Mouse (Mus musculus) hematopoietic stem cell, adult 5-6 weeks (primary cell): ENCODE data around the gene Lrrn4. TPM values are rescaled to one million over a fixed set of nuclear protein-coding genes. Genes with fewer than 3 reads are reported as not detected.

Experiments used
- ATAC-seq, 2 experiments: fragments of 125-278 bp in 1 of 2; replicated peaks in 1 of 2; 2 replicates each; pipeline ENCODE4 v1.8.0; 2016 to 2017; ENCODE audit warnings: inconsistent platforms in 2 of 2, mild to moderate bottlenecking in 2 of 2, moderate number of reproducible peaks in 2 of 2, low read depth in 1 of 2, moderate TSS enrichment in 1 of 2; ENCODE audit not compliant: low FRiP score in 2 of 2, poor library complexity in 2 of 2, severe bottlenecking in 2 of 2, insufficient read depth in 1 of 2, low TSS enrichment in 1 of 2
- total RNA-seq: library from RNA; stranded (forward); fragments of 172-1452, 232-1000 nt; gene quantifications from 2 replicates; pipeline ENCODE4 v1.2.3, GENCODE M21; 2017

Gene Lrrn4
- total RNA-seq = 5.1 and 5.4 TPM in 2 replicates

DNA sequence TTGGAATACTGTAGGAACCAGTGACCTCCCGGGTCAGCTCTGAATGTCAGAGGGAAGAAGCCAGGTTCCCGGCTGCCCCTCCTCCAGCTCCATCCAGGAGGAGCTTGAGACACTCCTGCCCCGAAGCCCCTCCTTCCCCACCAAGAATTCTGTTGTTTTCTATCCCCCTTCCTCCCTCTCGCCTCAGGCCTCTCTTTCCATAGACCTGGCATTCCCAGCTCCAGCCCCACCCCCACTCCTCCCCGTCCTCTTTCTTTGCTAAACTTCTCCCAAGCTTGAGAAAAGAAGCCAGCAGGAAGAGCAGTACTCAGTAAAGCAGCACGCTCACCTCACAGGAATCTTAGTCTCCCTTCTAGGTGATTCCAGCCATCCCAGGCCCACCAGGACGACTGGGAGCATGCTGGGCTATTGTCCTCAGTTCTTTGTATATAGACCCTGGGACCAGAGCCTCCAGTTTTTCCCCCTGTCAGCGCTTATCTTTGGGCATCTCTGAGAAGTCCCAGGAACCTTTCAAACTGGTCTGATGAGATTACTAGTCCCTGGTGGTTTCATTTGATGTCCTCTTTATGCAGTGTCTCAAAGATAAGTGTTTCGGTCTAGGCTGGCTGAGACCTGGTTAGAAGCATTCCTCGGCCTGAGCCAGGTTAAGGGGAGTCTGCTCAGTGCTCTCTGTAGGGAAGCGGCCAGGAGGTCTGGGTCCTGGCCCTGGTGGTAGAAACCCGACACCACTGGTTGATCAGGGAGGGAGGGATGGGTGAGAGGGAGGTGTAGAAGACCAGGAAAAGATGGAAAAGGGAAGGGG is at the start of gene Lrrn4:
TSS of gene Lrrn4 (minus strand) at position 48 of the 802 bp plus-strand sequence.
- no peak for ATAC-seq

DNA sequence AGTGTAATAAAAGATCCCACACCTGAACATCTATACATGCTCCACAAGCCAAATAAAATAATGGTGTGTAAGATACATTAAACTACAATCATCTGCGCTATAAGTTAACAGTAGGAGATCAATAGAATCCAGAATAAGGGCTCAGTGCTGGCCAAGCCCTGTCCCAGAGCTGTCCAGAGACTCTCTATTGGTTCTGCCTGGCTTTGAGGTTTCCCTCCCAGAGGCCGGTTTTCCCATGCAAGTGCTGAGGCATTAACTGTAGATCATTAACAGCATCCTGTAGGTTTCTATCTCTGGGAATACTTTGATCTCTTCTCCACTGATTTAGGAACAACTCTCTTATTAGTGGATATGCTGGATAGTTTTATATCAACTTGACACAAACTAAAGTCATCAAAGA is 48.3 kb upstream of the Lrrn4 start:
- ATAC-seq = no peak

DNA sequence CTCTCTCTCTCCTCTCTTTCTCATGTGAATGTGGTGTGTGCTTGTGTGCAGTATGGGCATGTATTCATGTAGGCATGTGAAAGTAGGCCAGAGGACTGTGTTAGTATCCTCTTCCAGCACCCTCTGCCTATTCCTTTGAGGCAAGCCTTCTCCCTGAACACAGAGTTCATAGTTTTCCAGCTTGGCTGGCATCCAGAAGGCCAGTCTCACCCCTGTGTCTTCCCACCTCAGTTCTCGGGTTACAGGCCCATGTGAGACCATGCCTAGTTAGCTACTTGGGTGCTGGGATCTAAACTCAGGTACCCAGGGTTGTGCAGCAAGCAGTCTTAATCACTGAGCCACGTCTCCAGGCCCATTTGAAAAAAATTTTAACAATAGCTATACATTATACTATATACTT is 47.2 kb upstream of the Lrrn4 start:
- no peak for ATAC-seq

GRCm38 (mm10) chr2:132927298-132927697 is 46.6 kb upstream of the Lrrn4 start:
- no peak for ATAC-seq

- no peak for ATAC-seq
Observed at GRCm38 (mm10) chr2:132923290-132924085, 42.8 kb upstream of the Lrrn4 start.

- ATAC-seq = no peak
Observed at GRCm38 (mm10) chr2:132922076-132922873, 41.6 kb upstream of the Lrrn4 start.

- ATAC-seq = no peak
Observed at GRCm38 (mm10) chr2:132914785-132915184, 34.1 kb upstream of the Lrrn4 start.

DNA sequence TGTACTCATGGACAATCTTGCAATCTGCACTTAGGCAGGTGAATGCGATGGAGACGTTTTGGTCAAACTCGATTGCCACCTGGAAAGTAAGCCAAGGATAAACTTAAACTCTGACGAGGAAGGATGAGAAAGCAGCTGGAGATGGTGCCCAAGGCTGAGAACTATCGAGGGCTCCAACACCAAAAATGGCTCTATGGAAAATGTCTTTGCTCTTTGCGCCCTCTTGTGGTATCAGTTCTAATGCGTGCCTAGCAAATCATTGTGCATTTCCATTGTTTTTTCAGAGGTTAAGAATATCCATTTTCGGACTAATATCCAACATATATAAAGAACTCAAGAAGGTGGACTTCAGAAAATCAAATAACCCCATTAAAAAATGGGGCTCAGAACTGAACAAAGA is 26.1 kb upstream of the Lrrn4 start:
- peak in 1 of 2 experiments; percentile 66; a peak in 1 of 4 replicates for ATAC-seq

- no peak for ATAC-seq
Observed at GRCm38 (mm10) chr2:132904961-132905360, 24.3 kb upstream of the Lrrn4 start.

- ATAC-seq = peak; percentile 58 to 76
Observed at GRCm38 (mm10) chr2:132903498-132903897, 22.8 kb upstream of the Lrrn4 start.

DNA sequence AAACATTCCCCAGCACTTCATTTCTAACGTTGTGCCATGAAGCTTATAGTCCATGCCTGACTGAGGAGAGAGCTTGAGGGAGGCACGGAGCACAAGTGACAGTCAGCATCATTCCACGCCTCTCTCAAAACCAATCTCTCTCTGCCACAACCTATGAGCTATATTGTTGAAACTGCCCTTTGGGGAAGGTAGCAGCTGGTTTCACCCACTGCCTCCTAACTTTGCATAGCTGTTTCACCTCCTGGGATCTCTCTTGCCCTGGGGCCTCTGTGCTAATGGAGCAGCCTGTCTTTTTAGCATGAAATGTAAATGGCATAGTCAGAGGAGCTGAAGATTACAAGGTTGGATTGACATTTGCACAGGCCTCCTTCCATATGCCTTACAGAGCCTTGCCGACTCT is 21.4 kb upstream of the Lrrn4 start:
- ATAC-seq = no peak

- no peak for ATAC-seq
Observed at GRCm38 (mm10) chr2:132901636-132902035, 20.9 kb upstream of the Lrrn4 start.

GRCm38 (mm10) chr2:132900596-132900995 is 19.9 kb upstream of the Lrrn4 start:
- ATAC-seq = no peak

DNA sequence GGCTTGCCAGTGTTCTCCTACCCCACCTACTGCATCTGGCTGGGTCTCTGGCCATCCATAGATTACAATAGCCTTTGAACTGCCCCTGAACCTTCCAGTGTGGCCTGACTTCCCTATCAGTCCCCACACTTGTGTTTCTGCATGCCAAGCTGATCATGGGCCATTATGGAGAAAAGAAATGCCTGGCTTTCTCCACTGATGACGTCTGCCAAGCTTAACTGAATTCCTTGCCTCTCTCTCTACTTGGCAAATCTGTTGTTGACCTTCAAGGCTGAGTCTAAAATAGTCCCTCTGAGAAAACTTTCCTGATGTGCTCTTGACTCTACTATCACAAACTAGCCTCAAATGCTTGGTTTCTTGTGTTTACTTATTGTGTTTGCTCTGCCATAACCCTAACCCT is 17.5 kb upstream of the Lrrn4 start:
- ATAC-seq = no peak

DNA sequence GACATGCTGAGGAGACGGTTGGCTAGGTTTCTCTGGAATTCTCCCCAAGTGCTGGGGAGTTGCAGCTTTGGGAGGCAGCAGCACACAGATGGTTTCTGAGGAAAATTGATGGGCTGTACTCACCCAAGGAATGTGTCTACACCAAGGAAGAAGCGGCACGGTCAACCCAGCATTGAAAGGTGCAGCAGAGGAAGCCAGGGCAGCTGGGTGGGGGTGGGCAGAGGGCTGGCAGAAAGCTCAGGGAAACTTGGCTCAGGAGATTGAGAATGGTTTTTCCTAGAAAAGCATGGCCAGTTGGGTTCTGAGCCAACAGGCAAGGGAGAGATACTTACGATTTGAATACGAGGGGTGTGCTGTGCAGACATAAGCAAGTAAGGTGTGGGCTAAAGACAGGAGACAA is 13.1 kb upstream of the Lrrn4 start:
- ATAC-seq = no peak

DNA sequence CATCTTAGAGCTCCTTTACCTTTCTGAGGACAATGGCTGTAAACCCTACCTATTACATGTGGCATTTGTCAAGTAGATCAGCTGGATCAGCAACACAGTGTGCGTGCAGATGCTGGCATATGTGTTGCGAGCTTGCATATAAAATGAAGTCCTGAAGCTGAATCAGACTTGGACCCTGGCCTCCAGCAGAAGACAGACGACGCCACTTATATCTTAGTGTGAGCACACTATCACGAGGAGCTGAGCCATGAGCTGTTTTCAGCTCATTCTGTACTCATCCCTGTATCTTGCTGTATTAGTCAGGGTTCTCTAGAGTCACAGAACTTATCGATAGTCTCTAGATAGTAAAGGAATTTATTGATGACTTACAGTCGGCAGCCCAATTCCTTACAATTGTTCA is 4.6 kb upstream of the Lrrn4 start:
- ATAC-seq = no peak

GRCm38 (mm10) chr2:132884303-132884967 is 3.7 kb upstream of the Lrrn4 start:
- no peak for ATAC-seq
